Mouse (Mus musculus) neural tube, embryonic 12.5 days (tissue): ENCODE results near the gene Olfr1329. TPM values are rescaled to one million over a fixed set of nuclear protein-coding genes. Genes with fewer than 3 reads are reported as not detected.
"Not testable (repeated sequence)": the region's sequence is repeated elsewhere in the genome, so short reads cannot be mapped to it uniquely, and the experiment has no call there.

ENCODE experiments used
- ATAC-seq: fragments of 200-750 bp; cut with Nextera tagmentation; 2 replicates; pipeline ENCODE4 v1.8.0; 2017; ENCODE audit warnings: low read depth, mild to moderate bottlenecking, moderate TSS enrichment, moderate library complexity; ENCODE audit not compliant: low FRiP score
- H3K27ac ChIP-seq: fragments of 300-500 bp; sonication (generic); 2 replicates; pipeline ENCODE4 v1.5.1; 2016
- H3K27me3 ChIP-seq: fragments of 300-500 bp; sonication (generic); replicated peaks from 2 replicates; pipeline ENCODE4 v1.6.1; 2016; ENCODE audit warnings: mild to moderate bottlenecking
- H3K36me3 ChIP-seq: fragments of 300-500 bp; sonication (generic); 2 replicates; pipeline ENCODE4 v1.6.1; 2016; ENCODE audit warnings: mild to moderate bottlenecking
- H3K4me1 ChIP-seq: fragments of 300-500 bp; sonication (generic); 2 replicates; pipeline ENCODE4 v1.6.1; 2016
- H3K4me2 ChIP-seq: fragments of 300-500 bp; sonication (generic); replicated peaks from 2 replicates; pipeline ENCODE4 v1.6.1; 2016; ENCODE audit warnings: mild to moderate bottlenecking
- H3K4me3 ChIP-seq: fragments of 300-500 bp; sonication (generic); 2 replicates; pipeline ENCODE4 v1.5.1; 2016
- H3K9ac ChIP-seq: fragments of 300-500 bp; sonication (generic); 2 replicates; pipeline ENCODE4 v1.6.1; 2016; ENCODE audit warnings: mild to moderate bottlenecking
- H3K9me3 ChIP-seq: fragments of 300-500 bp; sonication (generic); 2 replicates; pipeline ENCODE4 v1.6.1; 2016; ENCODE audit warnings: mild to moderate bottlenecking
- WGBS: fragments of 180-500 bp; shearing (Covaris S2); methylation state at CpG from one replicate; pipeline ENCODE4 v1.1.7; 2016; 5-methylcytosine and 5-hydroxymethylcytosine counted together
- polyA plus RNA-seq: library from polyadenylated mRNA; unstranded; fragments of >200 nt; fragmentation: Nextera tagmentation; extraction: Ambion mirVana; gene quantifications from 2 replicates; pipeline ENCODE4 v1.2.1, GENCODE M21; 2016

Olfr1329 gene
- not detected in 2 replicates for polyA plus RNA-seq

- H3K27ac ChIP-seq, H3K4me2 ChIP-seq, H3K36me3 ChIP-seq, H3K9me3 ChIP-seq, H3K27me3 ChIP-seq, H3K4me3 ChIP-seq, H3K9ac ChIP-seq, ATAC-seq, H3K4me1 ChIP-seq: not testable (repeated sequence)
- 67% methylated on average over 2 of the region's 2 CpGs for WGBS
Measured at GRCm38 (mm10) chr4:118917365-118917764, at the start of gene Olfr1329. Olfr1329 (minus strand) TSS chr4:118917465.

- Histone ChIP-seq H3K4me1 (no peaks in the 10 kb centered on the region), H3K9ac (no peak within 1 kb of the TSS), H3K9me3 (no peaks in the 10 kb centered on the region), H3K27me3 (no peaks in the 10 kb centered on the region), H3K36me3 (no peaks in the 10 kb centered on the region), H3K4me2 (no peak within 1 kb of the TSS), H3K4me3 (no peak within 1 kb of the TSS), H3K27ac (no peak within 1 kb of the TSS)
- ATAC-seq = no peak
- WGBS = 81% methylated on average over 2 of the region's 2 CpGs
Measured at GRCm38 (mm10) chr4:118961141-118961628, 43.9 kb upstream of the Olfr1329 start, which contains the start of gene Lao1. Lao1 (plus strand) TSS chr4:118961578.

- H3K4me1 ChIP-seq = no peaks in the 10 kb centered on the region
- 89% methylated on average over 7 of the region's 7 CpGs for WGBS
- no peak overlapping the region for H3K27ac ChIP-seq
- no peaks in the 10 kb centered on the region for H3K9me3 ChIP-seq
- no peaks in the 10 kb centered on the region for H3K27me3 ChIP-seq
- ATAC-seq = no peak
- H3K9ac ChIP-seq = no peak overlapping the region
- H3K4me2 ChIP-seq = no peak overlapping the region
- H3K4me3 ChIP-seq = no peak overlapping the region
- no peaks in the 10 kb centered on the region for H3K36me3 ChIP-seq
Measured at GRCm38 (mm10) chr4:118958812-118959211, 41.5 kb upstream of the Olfr1329 start.

GRCm38 (mm10) chr4:118938512-118938911, 21.2 kb upstream of the Olfr1329 start, which contains the start of gene Olfr1328:
Olfr1328 (minus strand) TSS chr4:118938612.
- H3K36me3 ChIP-seq = no peaks in the 10 kb centered on the region
- H3K9ac ChIP-seq = no peak within 1 kb of the TSS
- H3K27me3 ChIP-seq = no peaks in the 10 kb centered on the region
- H3K27ac ChIP-seq = no peak within 1 kb of the TSS
- H3K9me3 ChIP-seq = no peaks in the 10 kb centered on the region
- 63% methylated on average over 2 of the region's 2 CpGs for WGBS
- H3K4me1 ChIP-seq = no peaks in the 10 kb centered on the region
- ATAC-seq = no peak
- no peak within 1 kb of the TSS for H3K4me2 ChIP-seq
- no peak within 1 kb of the TSS for H3K4me3 ChIP-seq

GRCm38 (mm10) chr4:118931326-118931725, 14.1 kb upstream of the Olfr1329 start:
- 77% methylated on average over 3 of the region's 3 CpGs for WGBS
- H3K27ac ChIP-seq, H3K4me2 ChIP-seq, H3K36me3 ChIP-seq, ATAC-seq, H3K27me3 ChIP-seq, H3K4me1 ChIP-seq, H3K9me3 ChIP-seq, H3K9ac ChIP-seq, H3K4me3 ChIP-seq: not testable (repeated sequence)

- WGBS = 69% methylated on average over 2 of the region's 2 CpGs
- ATAC-seq = no peak
Measured at GRCm38 (mm10) chr4:118901981-118902380, 15.3 kb downstream of the Olfr1329 start.

GRCm38 (mm10) chr4:118888297-118888696, 29.0 kb downstream of the Olfr1329 start, which contains the start of gene Olfr1330:
Olfr1330 (plus strand) TSS chr4:118888597.
- Histone ChIP-seq H3K36me3 (no peaks in the 10 kb centered on the region), H3K27ac (no peak within 1 kb of the TSS), H3K9ac (no peak within 1 kb of the TSS), H3K4me2 (no peak within 1 kb of the TSS), H3K4me3 (no peak within 1 kb of the TSS), H3K4me1 (no peaks in the 10 kb centered on the region), H3K9me3 (no peaks in the 10 kb centered on the region), H3K27me3 (no peaks in the 10 kb centered on the region)
- no peak for ATAC-seq
- WGBS = 85% methylated on average over 1 of the region's 1 CpGs

More at GRCm38 (mm10) chr4:118901981-118902380, 15.3 kb downstream of the Olfr1329 start:
- H3K4me1 ChIP-seq = no peaks in the 10 kb centered on the region
- H3K9ac ChIP-seq = no peak overlapping the region
- no peaks in the 10 kb centered on the region for H3K27me3 ChIP-seq
- H3K4me2 ChIP-seq = no peak overlapping the region
- no peaks in the 10 kb centered on the region for H3K9me3 ChIP-seq
- no peaks in the 10 kb centered on the region for H3K36me3 ChIP-seq
- no peak overlapping the region for H3K4me3 ChIP-seq
- H3K27ac ChIP-seq = no peak overlapping the region

GRCm38 (mm10) chr4:118867566-118867965, 49.7 kb downstream of the Olfr1329 start:
- Histone ChIP-seq H3K27ac (no peak overlapping the region), H3K9ac (no peak overlapping the region), H3K4me1 (no peaks in the 10 kb centered on the region), H3K27me3 (no peaks in the 10 kb centered on the region), H3K4me3 (no peak overlapping the region), H3K4me2 (no peak overlapping the region), H3K9me3 (no peaks in the 10 kb centered on the region), H3K36me3 (no peaks in the 10 kb centered on the region)
- no peak for ATAC-seq

Other genes with a start within 250 kb of the Olfr1329 start
- gene Olfr1342, start 224.7 kb downstream of the Olfr1329 start, polyA plus RNA-seq = not detected in 2 replicates
- not detected in 2 replicates for gene Olfr1341, start 213.9 kb downstream of the Olfr1329 start, polyA plus RNA-seq
- not detected in 2 replicates for gene Olfr1340, start 197.3 kb downstream of the Olfr1329 start, polyA plus RNA-seq
- not detected in 2 replicates for gene Olfr1339, start 185.3 kb downstream of the Olfr1329 start, polyA plus RNA-seq
- not detected in 2 replicates for gene Olfr1338, start 158.7 kb downstream of the Olfr1329 start, polyA plus RNA-seq
- not detected in 2 replicates for gene Olfr1337, start 134.9 kb downstream of the Olfr1329 start, polyA plus RNA-seq
- gene Olfr1335, start 107.5 kb downstream of the Olfr1329 start, polyA plus RNA-seq = not detected in 2 replicates
- gene Olfr1333, start 81.2 kb downstream of the Olfr1329 start, polyA plus RNA-seq = not detected in 2 replicates
- gene Olfr1331, start 52.8 kb downstream of the Olfr1329 start, polyA plus RNA-seq = not detected in 2 replicates
- gene Olfr1330, start 28.9 kb downstream of the Olfr1329 start, polyA plus RNA-seq = not detected in 2 replicates
- gene Olfr1328, start 21.1 kb upstream of the Olfr1329 start, polyA plus RNA-seq = not detected in 2 replicates
- not detected in 2 replicates for gene Lao1, start 44.1 kb upstream of the Olfr1329 start, polyA plus RNA-seq
- gene Slc2a1, start 191.2 kb upstream of the Olfr1329 start, polyA plus RNA-seq = 122 and 128 TPM in 2 replicates